Mouse (Mus musculus) frontal cortex, postnatal 14 days (tissue): ENCODE measurements around the gene Tbc1d12.
A peak's percentile ranks its signal among the peaks of the same experiment; 100 is the strongest.

ENCODE experiments used
- DNase-seq, 2 experiments: peaks; one replicate each; pipeline ENCODE4 v3.0.0; 2022; ENCODE audit warnings: low spot score in 2 of 2

Tbc1d12 gene

DNA sequence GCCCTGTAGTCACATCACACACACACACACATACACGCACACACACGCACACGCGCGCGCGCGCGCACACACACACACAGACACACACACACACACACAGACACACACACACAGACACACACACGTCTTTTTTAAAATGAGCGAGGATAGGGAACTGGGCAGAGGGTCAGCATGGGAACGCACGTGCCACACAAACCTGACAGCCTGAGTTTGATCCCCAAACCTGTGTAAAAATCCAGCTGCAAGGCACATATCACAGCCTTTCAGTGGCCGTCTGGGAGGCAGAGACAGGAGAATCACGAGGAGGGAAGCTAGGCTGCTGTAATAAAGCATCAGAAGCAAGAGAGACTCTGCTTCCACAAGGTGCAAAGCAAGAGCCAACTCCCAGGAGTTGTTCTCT, 78.5 kb downstream of the Tbc1d12 start:
- DNase-seq, result no peak

DNA sequence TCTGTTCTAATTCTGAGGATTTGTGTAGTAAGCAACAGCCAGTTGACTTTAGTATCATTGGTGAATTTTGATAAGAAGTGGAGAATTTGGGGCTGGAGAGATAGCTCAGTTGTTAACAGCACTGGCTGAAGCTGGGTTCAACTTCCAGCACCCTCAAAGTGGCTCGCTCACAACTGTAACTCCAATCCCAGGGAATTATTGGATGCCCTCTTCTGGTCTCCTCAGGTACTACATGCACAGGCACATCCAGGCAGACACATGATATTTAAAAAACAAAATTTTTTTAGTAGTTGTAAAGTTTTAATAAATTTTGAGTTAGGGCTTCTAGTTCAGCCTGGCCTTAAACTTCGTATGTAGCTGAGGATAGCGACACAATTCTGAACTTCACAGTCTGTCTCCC, 79.3 kb downstream of the Tbc1d12 start:
- DNase-seq, result peak in 1 of 2 experiments; percentile 44

DNA sequence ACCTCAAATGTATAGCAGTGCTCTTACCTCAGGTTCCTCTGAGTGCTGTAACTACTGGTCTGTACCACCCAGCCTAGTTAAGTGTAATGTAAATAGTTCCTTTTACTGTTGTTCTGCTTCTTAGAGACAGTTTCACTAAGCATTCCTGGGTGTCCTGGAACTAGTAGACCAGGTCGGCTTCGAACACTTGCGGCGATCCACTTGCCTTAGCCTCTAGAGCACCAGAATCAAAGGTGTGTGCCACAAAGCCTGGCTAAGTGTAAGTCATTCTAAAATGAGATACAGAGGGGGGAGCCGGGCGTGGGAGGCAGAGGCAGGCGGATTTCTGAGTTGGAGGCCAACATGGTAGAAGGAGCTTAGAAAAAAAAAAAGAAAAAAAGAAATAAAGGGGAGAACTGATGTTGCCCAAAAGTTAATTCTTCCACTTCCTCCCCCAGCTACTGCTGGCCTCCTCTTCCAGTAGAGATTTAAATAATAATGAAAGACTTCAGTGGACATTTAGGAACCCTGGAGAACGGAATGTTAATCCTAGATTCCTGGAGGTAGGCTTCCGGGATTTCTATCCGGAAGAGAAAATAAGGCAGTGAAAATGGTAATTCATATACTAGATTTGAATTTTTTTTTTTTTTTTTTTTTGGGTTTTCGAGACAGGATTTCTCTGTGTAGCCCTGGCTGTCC, 92.2 kb downstream of the Tbc1d12 start:
- DNase-seq, result no peak

DNA sequence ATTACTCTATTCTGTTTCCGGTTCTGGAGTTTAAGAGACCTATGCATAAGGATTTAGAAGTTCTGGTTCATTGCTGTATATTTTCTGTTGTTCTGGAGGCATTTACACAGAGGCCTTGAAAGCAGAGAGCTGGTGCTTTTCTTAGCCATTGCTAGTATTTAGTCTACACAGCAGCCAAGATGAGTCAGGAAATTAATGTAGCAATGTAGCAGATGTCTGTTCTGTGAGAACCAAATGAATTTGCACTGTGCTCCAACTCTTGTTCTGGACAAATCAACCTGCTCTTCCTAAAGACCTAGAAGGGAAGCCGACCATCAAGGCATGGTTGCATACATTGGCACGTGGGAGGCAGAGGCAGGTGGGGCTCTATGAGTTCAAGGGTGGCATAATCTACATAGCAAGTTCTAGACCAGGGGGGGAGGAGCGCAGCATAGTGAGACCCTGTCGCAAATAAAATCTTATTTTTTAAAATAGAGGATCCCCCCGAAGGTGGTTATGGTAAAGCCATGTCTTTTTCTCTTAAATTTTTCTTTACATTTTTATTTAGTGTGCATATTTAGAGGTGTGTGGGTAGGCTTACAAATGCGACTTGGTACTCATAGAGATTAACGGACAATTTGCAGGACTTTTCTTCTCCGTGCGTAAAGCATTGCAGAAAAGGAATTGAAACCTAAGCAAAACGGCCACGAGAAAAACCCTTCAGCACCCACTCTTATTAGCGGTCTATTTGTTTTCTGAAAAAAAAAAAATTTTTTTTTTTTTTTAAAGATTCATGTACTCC, 93.3 kb downstream of the Tbc1d12 start:
- no peak for DNase-seq

DNA sequence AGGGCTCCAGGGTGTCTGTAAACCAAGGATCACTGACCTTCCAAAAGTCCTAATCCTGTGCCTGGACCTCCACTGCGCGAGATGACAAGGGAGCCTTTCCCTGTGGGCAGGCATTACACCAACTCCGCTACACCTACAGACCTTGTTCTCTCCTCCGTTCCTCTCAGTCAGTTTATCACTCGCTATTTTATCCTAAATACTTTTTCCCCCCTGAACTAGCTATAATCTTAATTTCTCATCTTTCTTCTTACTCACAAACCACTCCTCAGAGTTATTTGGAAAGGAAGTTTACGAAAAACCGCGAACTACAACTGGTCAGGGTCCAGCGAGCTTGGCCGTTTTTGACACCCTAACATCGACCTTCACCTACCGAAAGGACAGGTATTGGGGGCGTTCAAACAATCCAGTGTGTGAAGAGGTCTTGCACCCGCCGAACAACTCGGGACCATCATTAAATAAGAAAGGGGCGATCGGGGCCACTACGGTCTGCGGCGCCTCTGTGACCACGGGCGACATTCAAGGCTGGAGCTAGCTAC, 93.9 kb downstream of the Tbc1d12 start:
- peak in 1 of 2 experiments; percentile 15 for DNase-seq

DNA sequence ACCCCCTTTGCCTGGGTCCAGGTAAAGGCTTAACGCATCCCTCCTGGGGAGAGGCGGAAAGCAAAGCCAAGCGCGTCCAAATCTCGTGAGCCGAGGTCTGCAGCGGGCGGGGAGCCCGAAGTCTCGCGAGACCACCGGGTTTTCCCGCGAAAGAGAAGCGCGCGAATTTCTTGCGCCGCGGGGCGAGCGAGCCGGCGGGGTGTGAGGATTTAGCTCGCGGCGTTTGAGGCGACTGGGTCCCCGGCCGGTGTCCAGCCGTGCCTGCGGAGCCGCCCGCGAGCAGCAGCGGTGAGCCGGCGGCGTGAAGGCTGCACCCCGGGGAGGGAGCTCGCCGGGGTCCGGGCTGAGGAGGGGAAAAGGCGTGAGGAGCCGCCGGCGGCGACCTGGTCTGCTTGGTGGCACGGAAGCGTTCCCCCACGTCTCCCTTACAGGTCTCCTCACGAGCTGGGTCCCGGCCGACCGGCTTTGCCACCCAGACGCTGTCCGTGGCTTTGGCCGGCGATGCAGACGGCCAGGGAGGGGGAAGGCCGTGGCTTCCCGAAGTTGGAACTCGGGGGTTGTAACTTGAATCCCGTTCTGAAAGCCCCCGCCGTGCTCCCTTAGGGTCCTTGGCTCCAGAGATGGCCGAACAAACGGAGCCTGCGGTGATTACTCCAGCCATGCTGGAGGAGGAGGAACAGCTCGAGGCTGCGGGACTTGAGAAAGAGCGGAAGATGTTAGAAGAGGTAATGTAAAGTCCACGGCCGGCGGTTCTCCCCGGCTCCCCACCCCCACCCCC, 94.6 kb downstream of the Tbc1d12 start, which contains the start of gene Hells:
Hells (plus strand) TSS at position 128 of the 778 bp plus-strand sequence.
- DNase-seq, result peak; percentile 47 to 68

DNA sequence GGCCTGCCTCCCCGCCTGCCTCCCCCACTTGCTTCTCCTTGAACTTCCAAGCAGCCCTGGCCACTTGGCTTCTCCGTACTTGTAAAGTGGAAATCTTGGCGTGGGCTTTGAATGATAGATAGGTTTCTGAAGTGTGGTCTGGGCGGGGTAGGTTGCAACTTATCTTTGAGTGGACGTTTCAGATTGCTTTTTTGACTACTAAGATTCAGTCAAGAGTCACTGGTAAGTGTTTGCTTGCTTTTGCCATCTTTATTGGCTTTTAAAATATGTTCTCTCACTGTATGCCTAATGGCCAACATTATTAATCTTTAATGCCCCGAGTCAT, 95.1 kb downstream of the Tbc1d12 start:
- no peak for DNase-seq

DNA sequence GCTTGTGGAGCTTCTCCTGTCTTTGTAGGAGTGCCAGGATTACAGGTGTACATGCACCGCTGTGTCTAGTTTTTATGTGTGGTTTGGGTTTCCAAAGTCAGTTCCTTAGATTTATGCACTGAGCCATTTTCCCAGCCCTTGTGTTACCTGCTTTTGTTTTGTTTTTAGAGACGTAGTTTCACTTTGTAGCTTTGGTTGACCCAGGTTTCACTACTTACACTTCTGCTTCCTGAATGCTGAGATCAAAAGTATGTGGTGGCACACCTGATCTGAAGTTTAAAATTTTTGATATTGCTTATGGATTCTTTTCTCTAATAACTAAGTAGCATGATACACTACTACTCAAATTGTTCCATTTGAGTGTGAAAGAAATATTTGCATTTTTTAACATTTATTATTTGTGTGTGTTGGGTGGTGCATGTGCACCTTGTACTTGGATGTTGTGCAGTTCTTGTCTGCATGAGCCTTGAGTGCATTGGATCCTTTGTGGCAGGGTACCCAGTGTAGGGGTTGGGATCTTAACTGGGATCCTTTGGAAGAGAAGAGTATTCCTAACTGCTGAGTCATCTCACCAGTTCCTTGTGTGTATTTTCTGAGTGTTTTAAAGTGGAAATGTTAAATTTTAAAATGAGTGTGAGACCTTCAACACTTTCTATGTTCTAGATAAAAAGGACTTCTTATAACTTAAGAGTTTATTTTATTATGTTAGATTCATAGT, 108.4 kb downstream of the Tbc1d12 start:
- DNase-seq, result no peak
